Mouse (Mus musculus) bone marrow, adult 2 months (tissue): Measurements from ENCODE around the gene Cgnl1. TPM values are rescaled to one million over a fixed set of nuclear protein-coding genes. Genes with fewer than 3 reads are reported as not detected.

Source experiments
- H3K27ac ChIP-seq: fragments of 200-500 bp; 2 replicates; pipeline ENCODE4 v1.5.1; 2012; ENCODE audit warnings: low read depth, mild to moderate bottlenecking, control low read depth, inconsistent platforms, low read length; ENCODE audit not compliant: control insufficient read depth, poor library complexity, insufficient read depth
- H3K4me1 ChIP-seq: fragments of 200-500 bp; 2 replicates; pipeline ENCODE4 v1.6.1; 2011; ENCODE audit warnings: low read length; ENCODE audit not compliant: control insufficient read depth, insufficient read depth
- H3K4me3 ChIP-seq: fragments of 200-500 bp; replicated peaks from 2 replicates; pipeline ENCODE3; 2011; ENCODE audit warnings: mild to moderate bottlenecking, low read depth, low read length, control low read depth; ENCODE audit not compliant: control insufficient read depth
- CTCF ChIP-seq: fragments of 200-500 bp; IDR thresholded peaks from 2 replicates; pipeline ENCODE4 v1.5.1; 2011; ENCODE audit warnings: low read length, control low read depth; ENCODE audit not compliant: control insufficient read depth, insufficient read depth
- POLR2A ChIP-seq: fragments of 200-500 bp; IDR thresholded peaks from 2 replicates; pipeline ENCODE4 v1.6.1; 2011; ENCODE audit warnings: low read depth, mild to moderate bottlenecking, control low read depth, low read length, borderline replicate concordance; ENCODE audit not compliant: control insufficient read depth
- WGBS: fragments of 180-500 bp; shearing (Covaris S2); methylation state at CpG from one replicate; pipeline ENCODE4 v1.1.7; 2018; 5-methylcytosine and 5-hydroxymethylcytosine counted together
- polyA plus RNA-seq: library from polyadenylated mRNA; stranded (reverse); fragments of >200 nt; gene quantifications from 2 replicates; pipeline ENCODE4 v1.2.4, GENCODE M21; 2011; ENCODE audit warnings: low replicate concordance; ENCODE audit not compliant: missing spikeins, insufficient read depth, insufficient read length

Gene Cgnl1
- polyA plus RNA-seq, 1 experiment = 2.4 TPM

DNA sequence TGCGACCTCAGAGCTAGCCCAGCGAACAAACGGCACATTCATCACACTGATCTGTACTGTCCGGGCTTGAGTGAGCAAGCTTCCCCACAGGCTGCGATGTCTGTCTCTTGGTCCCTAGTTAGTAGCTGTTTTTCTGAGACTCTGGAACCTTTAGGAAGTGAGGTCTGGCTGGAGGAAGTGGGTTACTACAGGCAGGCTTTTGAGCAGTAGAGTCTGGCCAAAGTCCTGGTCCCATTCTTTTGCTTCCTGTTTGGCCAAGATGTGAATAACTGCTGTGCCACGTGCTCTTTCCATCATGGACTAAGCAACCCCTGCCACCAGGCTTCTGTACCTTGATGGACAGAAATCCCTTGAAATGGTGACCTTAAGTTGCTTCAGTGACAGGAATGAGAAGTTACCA is 174.5 kb downstream of the Cgnl1 start:
- no peak overlapping the region for H3K4me3 ChIP-seq
- no peaks in the 10 kb centered on the region for H3K4me1 ChIP-seq
- H3K27ac ChIP-seq = no peak overlapping the region
- whole genome bisulfite sequencing = 48% methylated on average over 6 of the region's 6 CpGs
- TF ChIP-seq CTCF (no peak), POLR2A (no peak)

DNA sequence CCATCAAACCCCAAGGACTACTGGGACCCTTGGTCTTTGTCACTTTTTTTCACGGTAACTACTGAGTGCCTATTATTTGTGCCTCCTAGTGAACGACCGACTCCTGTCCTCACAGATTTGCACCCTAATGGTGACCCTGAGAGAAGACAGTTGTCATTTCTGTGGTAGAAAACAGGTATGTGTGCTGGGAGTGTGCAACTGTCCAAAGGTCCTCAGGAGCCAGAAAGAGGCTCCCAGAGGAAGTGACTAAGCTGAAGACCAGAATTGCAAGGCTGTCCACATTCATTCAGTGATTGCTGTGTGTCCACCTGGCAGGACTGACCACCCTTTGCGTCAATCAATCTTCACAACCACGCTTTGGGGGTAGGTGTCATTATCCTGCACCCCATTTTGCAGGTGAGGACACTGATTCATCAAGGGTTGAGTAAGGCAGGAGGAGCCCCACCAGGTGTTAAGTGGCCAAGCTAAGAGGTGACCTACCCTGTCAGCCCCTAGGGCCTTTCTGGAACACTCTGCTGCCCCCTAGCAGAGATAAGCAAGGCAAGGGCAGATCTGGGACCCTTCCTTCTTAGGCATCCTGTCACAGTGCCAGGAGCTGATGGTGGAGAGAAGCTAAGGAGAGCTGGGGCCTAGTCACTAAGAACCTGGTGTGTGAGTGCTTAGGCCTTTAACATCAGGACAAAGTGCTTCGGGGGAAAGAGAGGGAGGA is 178.7 kb downstream of the Cgnl1 start:
- no peak for TF ChIP-seq POLR2A
- no peak; the same call in 1 of the 2 replicates for TF ChIP-seq CTCF
- 33% methylated on average over 6 of the region's 6 CpGs for WGBS
- no peak overlapping the region for H3K27ac ChIP-seq
- no peak overlapping the region for H3K4me3 ChIP-seq
- no peaks in the 10 kb centered on the region; the same call in 1 of the 2 replicates for H3K4me1 ChIP-seq

DNA sequence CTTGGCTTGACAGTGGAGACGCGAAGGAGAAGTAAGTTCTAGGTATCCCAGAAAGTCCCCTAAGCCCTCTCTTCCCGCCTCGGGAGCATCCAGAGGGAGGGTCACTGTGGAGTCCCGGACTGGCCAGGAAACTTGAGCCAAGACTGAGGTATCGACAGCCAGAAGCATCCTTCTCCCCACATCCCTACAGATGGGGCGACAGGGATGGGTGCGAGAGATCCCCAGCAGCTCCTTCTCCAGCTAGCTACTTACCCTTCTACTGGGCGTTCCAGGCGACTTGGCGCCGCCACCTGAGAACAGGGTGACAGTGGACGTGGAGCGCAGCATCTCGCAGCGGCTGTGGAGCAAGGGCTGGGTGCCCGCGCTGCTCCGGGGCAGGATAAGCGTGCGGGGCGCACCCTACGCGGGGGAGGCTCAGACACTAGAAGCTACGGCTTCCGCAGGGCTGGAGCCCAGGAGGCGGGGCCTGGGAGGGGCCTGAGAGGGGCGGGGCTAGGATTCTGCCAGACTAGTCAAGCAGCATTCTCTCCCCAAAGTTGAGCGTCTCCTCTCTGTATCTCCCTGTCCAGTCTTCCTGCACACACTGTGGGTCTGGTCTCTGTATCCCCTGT is 179.4 kb downstream of the Cgnl1 start, which contains the start of gene Myzap:
Gene Myzap (minus strand): TSS at position 423 of the 611 bp plus-strand sequence.
- Histone ChIP-seq H3K27ac (no peak within 1 kb of the TSS), H3K4me3 (peak within 1 kb of the TSS; percentile 62), H3K4me1 (no peaks in the 10 kb centered on the region; the same call in 1 of the 2 replicates)
- WGBS = 3% methylated on average over 29 of the region's 29 CpGs
- TF ChIP-seq POLR2A (peak; percentile 49; the same call in 1 of the 2 replicates), CTCF (no peak)

DNA sequence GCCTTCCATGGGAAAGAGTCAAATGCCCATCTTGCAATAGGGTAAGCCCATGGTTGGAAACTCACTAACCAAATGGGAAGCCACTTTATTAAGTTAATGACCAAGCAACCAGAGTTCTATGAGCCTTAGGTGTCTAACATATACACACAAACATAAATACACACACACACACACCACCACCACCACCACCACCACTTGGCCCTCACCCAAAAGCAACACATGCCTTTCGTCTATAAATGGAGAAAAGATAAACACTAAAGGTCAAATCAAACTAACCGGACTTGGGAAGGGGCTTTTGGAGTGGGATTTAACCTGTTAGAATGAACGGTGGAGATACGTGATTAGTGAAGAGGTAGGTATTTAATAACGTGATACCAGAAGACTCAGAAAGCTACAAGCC is 180.3 kb downstream of the Cgnl1 start:
- peak overlapping the region; percentile 19 for H3K4me3 ChIP-seq
- H3K4me1 ChIP-seq = no peaks in the 10 kb centered on the region; the same call in 1 of the 2 replicates
- TF ChIP-seq CTCF (no peak), POLR2A (no peak)
- H3K27ac ChIP-seq = no peak overlapping the region
- 73% methylated on average over 5 of the region's 5 CpGs for WGBS

DNA sequence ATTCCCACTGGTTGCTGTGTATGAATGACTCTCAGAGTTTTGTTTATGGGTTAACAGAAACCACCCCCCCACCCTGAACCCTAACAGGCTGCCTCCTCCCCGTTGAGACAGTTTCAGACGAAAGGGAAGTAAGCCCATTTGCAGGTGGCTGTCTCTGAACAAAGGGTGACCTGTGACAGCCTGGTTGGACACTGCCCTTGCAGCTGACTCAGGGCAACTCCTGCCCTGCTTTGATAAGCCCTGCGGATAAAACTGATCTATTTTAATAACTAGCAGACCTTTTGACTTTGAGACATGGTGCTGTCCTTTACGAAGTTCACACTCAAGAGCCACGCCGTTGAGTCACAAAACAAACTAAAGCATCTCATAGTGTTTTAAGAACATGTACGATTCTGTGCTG is 181.6 kb downstream of the Cgnl1 start:
- H3K4me1 ChIP-seq = no peaks in the 10 kb centered on the region; the same call in 1 of the 2 replicates
- TF ChIP-seq CTCF (no peak), POLR2A (no peak)
- 38% methylated on average over 7 of the region's 7 CpGs for WGBS
- no peak overlapping the region for H3K27ac ChIP-seq
- no peak overlapping the region for H3K4me3 ChIP-seq

DNA sequence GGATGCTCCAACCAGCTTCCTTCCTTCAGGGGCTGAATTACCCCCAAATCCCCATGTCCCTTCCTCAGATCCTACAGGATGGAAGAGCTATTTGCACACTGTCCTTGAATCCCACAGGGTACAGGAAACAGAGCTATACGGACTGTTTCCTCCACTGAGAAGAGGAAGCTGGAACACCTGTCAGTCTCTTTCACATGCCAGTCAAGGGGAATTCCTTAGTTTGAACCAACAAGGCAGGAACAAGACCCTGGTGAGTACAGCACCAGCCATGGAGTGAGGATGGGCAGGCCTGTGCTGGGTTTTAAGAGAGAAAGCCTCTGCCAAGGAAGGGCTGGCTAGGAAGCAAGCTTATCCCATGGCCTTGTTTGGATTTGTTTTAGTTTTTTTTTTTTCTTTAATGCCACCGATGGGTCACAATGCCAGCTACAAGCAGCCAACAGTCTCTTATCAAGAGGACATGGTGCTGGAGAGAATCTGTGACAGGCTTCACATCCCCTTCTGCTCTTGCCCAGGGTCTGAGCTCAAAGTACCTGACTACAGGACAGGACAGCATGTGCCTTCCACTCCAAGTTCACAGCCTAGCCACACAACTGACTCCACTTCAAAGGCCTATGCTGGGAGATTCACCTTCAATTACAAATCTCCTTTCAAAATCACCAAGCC is 182.3 kb downstream of the Cgnl1 start:
- Histone ChIP-seq H3K4me1 (no peaks in the 10 kb centered on the region; the same call in 1 of the 2 replicates), H3K4me3 (no peak overlapping the region), H3K27ac (no peak overlapping the region)
- no peak for TF ChIP-seq CTCF
- no peak for TF ChIP-seq POLR2A
- 36% methylated on average over 2 of the region's 2 CpGs for WGBS

DNA sequence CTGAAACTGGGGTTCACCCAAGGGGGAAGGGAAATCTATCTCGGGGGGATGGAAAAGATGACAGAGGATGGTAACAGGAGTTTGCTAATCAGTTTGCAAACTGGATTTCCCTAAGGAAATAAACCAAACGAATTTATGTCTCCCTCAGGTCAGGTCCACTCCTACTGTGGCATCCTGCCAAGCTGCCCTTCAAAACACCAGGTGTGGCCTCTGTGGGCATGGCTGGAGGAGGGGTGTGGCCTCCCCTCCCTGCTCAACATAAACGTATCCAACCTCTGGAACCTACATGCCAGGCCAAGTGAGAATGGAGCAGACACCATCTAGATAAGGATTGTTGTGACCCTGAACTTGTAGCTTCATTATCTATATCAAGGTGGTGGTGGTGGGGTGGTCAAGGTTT is 185.0 kb downstream of the Cgnl1 start:
- 57% methylated on average over 3 of the region's 3 CpGs for WGBS
- Histone ChIP-seq H3K4me3 (no peak overlapping the region), H3K27ac (no peak overlapping the region), H3K4me1 (no peaks in the 10 kb centered on the region; the same call in 1 of the 2 replicates)
- TF ChIP-seq CTCF (no peak), POLR2A (no peak)

DNA sequence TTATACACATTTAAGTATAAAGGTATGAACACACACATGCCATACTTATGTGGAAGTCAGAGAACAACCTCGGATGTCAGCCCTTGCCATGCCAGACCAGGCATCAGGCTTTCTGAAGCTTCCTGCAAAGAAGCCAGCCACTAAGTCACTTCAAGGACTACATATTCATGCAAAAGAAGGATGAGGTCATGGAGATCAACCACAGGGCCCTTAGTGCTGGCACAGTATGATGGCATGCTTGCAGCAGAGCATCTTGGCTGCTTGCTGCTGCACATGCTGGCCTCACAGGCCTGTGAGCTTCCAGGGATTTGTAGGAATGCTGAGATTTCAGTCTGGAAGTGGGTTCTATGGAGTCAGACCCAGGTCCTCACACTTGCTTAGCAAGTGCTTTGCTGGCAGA is 188.6 kb downstream of the Cgnl1 start:
- Histone ChIP-seq H3K4me3 (no peak overlapping the region), H3K4me1 (no peaks in the 10 kb centered on the region), H3K27ac (no peak overlapping the region)
- WGBS = 71% methylated on average over 1 of the region's 1 CpGs
- no peak for TF ChIP-seq CTCF
- no peak for TF ChIP-seq POLR2A
